Mouse (Mus musculus) CH12.LX (cell line): ENCODE results near the gene Xrcc6. TPM values are rescaled to one million over a fixed set of nuclear protein-coding genes. Genes with fewer than 3 reads are reported as not detected.
A peak's percentile ranks its signal among the peaks of the same experiment; 100 is the strongest.

ENCODE experiments used
- DNase-seq: peaks from one replicate; pipeline ENCODE4 v3.0.0-alpha.2; 2013; ENCODE audit errors: extremely low read depth
- H3K27ac ChIP-seq: 2 replicates; pipeline ENCODE4 v1.5.1; 2012; ENCODE audit warnings: low read depth, mild to moderate bottlenecking, control low read depth, moderate library complexity; ENCODE audit not compliant: insufficient read depth
- H3K27me3 ChIP-seq: replicated peaks from 2 replicates; pipeline ENCODE3; 2012; ENCODE audit warnings: inconsistent platforms
- H3K36me3 ChIP-seq, 2 experiments: replicated peaks in 1 of 2; 2 replicates each; pipeline versions ENCODE3 to v1.6.1; 2012; ENCODE audit warnings: inconsistent platforms in 1 of 2, low read length in 1 of 2, mild to moderate bottlenecking in 1 of 2, mixed read lengths in 1 of 2, moderate library complexity in 1 of 2; ENCODE audit not compliant: control insufficient read depth in 1 of 2, insufficient read depth in 1 of 2
- H3K4me1 ChIP-seq, 2 experiments: 2 replicates each; pipeline ENCODE4 v1.6.1; 2012; ENCODE audit warnings: inconsistent platforms in 1 of 2, moderate library complexity in 1 of 2; ENCODE audit not compliant: insufficient read depth in 2 of 2, control insufficient read depth in 1 of 2
- H3K4me2 ChIP-seq: 2 replicates; pipeline ENCODE4 v1.6.1; 2012; ENCODE audit warnings: low read depth, mild to moderate bottlenecking, control low read depth; ENCODE audit not compliant: poor library complexity, insufficient read depth, severe bottlenecking
- H3K4me3 ChIP-seq, 3 experiments: fragments of 150-350 bp in 1 of 3; sonication (generic) in 1 of 3; replicated peaks in 1 of 3; 2 replicates each; pipeline versions ENCODE3 to v1.5.1; 2011 to 2012; ENCODE audit warnings: low read depth in 2 of 3, low read length in 2 of 3, mild to moderate bottlenecking in 2 of 3, moderate library complexity in 2 of 3, control low read depth in 1 of 3, improper control_type of control experiment in 1 of 3, inconsistent platforms in 1 of 3, mixed read lengths in 1 of 3; ENCODE audit not compliant: poor library complexity in 1 of 3
- H3K79me2 ChIP-seq: replicated peaks from 2 replicates; pipeline ENCODE4 v1.6.1; 2012; ENCODE audit warnings: mild to moderate bottlenecking, moderate library complexity; ENCODE audit not compliant: control insufficient read depth, poor library complexity, insufficient read depth, severe bottlenecking; ENCODE audit errors: extremely low read depth
- H3K9ac ChIP-seq: 2 replicates; pipeline ENCODE4 v1.6.1; 2012; ENCODE audit warnings: low read depth, mild to moderate bottlenecking, control low read depth, moderate library complexity; ENCODE audit not compliant: insufficient read depth
- H3K9me3 ChIP-seq: replicated peaks from 2 replicates; pipeline ENCODE3; 2012; ENCODE audit warnings: low read length, inconsistent platforms, mixed read lengths
- BHLHE40 ChIP-seq: IDR thresholded peaks from 2 replicates; pipeline ENCODE4 v1.6.1; 2011; ENCODE audit warnings: mild to moderate bottlenecking, low read depth, low read length, improper control_type of control experiment
- CHD2 ChIP-seq: IDR thresholded peaks from 2 replicates; pipeline ENCODE4 v1.6.1; 2011; ENCODE audit warnings: low read length, improper control_type of control experiment
- CTCF ChIP-seq, 2 experiments: IDR thresholded peaks in 1 of 2; conservative IDR thresholded peaks in 1 of 2; 2 replicates each; pipeline ENCODE4 v1.5.1; 2011 to 2012; ENCODE audit warnings: low read depth in 2 of 2, low read length in 2 of 2, improper control_type of control experiment in 1 of 2, inconsistent platforms in 1 of 2, mild to moderate bottlenecking in 1 of 2, moderate library complexity in 1 of 2
- ELF1 ChIP-seq: IDR thresholded peaks from 2 replicates; pipeline ENCODE4 v1.6.1; 2014; ENCODE audit warnings: low read depth, mild to moderate bottlenecking, inconsistent platforms, low read length, improper control_type of control experiment
- ETS1 ChIP-seq: conservative IDR thresholded peaks from 2 replicates; pipeline ENCODE4 v1.6.1; 2012; ENCODE audit warnings: low read depth, mild to moderate bottlenecking, inconsistent platforms, low read length, improper control_type of control experiment, moderate library complexity
- HCFC1 ChIP-seq: IDR thresholded peaks from 2 replicates; pipeline ENCODE4 v1.6.1; 2012; ENCODE audit warnings: low read depth, mild to moderate bottlenecking, inconsistent platforms, low read length, improper control_type of control experiment
- IRF4 ChIP-seq: IDR thresholded peaks from 2 replicates; pipeline ENCODE4 v1.6.1; 2014; ENCODE audit warnings: low read depth, mild to moderate bottlenecking, inconsistent platforms, low read length, improper control_type of control experiment
- MEF2A ChIP-seq: IDR thresholded peaks from 2 replicates; pipeline ENCODE4 v1.6.1; 2014; ENCODE audit warnings: low read depth, mild to moderate bottlenecking, inconsistent platforms, low read length, improper control_type of control experiment, borderline replicate concordance
- MXI1 ChIP-seq: IDR thresholded peaks from 2 replicates; pipeline ENCODE4 v1.6.1; 2011; ENCODE audit warnings: mild to moderate bottlenecking, low read depth, low read length, improper control_type of control experiment
- NELFE ChIP-seq: IDR thresholded peaks from 2 replicates; pipeline ENCODE4 v1.6.1; 2011; ENCODE audit warnings: low read depth, low read length, improper control_type of control experiment
- RCOR1 ChIP-seq: conservative IDR thresholded peaks from 2 replicates; pipeline ENCODE4 v1.6.1; 2012; ENCODE audit warnings: low read depth, mild to moderate bottlenecking, inconsistent platforms, low read length, improper control_type of control experiment
- SMC3 ChIP-seq: IDR thresholded peaks from 2 replicates; pipeline ENCODE4 v1.6.1; 2011; ENCODE audit warnings: low read depth, low read length, improper control_type of control experiment
- TBP ChIP-seq: conservative IDR thresholded peaks from 2 replicates; pipeline ENCODE4 v1.6.1; 2011; ENCODE audit warnings: low read depth, low read length, improper control_type of control experiment
- TCF12 ChIP-seq: IDR thresholded peaks from 2 replicates; pipeline ENCODE4 v1.6.1; 2014; ENCODE audit warnings: low read depth, mild to moderate bottlenecking, inconsistent platforms, low read length, improper control_type of control experiment
- ZNF384 ChIP-seq: IDR thresholded peaks from 2 replicates; pipeline ENCODE4 v1.6.1; 2012; ENCODE audit warnings: low read depth, low read length, improper control_type of control experiment, inconsistent platforms
- dilution Hi-C: fragments of 300-500 bp; cut with MboI; formaldehyde crosslinking; loops from 2 replicates; pipeline ENCODE4 v1.14.3; 2020; ENCODE audit warnings: low sequenced_read_pairs; ENCODE audit not compliant: extremely low pct_unique_long_range_greater_than_20kb, extremely low pct_ligation_motif_present
- in situ Hi-C: fragments of 300-500 bp; cut with MboI; formaldehyde crosslinking; loops from 3 replicates; pipeline ENCODE4 v1.14.3; 2019; ENCODE audit warnings: low sequenced_read_pairs, low pct_ligation_motif_present, low pct_unique_long_range_greater_than_20kb, mixed read lengths
- polyA plus RNA-seq: library from polyadenylated mRNA; unstranded; fragments of >175 nt; gene quantifications from 2 replicates; pipeline ENCODE4 v1.2.1, GENCODE M21; 2012; ENCODE audit warnings: low read depth; ENCODE audit not compliant: insufficient read length
- total RNA-seq, 2 experiments: library from RNA; depleted of rRNA; stranded (reverse); fragments of 300-350 nt in 1 of 2; fragments of >200 nt in 1 of 2; gene quantifications; 2 replicates each; pipeline ENCODE4 v1.2.3; 2012 to 2014

Xrcc6 gene
- total and polyA plus RNA-seq, 3 experiments: 67.3 to 83.5 (median 80.8) TPM

DNA sequence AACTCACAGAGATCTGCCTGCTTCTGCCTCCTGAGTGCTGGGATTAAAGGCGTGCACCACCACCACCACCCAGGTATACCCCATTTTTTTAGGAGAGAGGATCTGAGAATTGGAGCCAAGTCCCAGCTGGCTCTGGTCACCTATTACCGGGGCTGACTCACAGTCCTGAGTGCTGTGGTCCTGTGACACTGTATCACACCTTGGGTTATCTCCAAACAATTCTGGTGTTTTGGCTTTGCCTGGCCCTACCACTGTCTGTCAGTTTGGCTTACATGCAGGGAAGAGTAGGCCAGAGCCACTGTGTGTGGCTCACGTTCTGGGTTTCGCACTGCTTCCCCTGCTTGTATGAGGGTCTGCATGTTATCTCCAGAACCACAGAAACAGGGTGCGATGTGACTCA is 47.4 kb upstream of the Xrcc6 start:
- in situ Hi-C loops: no loop called here
- no peak overlapping the region for H3K4me2 ChIP-seq
- no peaks in the 10 kb centered on the region for H3K27me3 ChIP-seq
- no peak overlapping the region for H3K9ac ChIP-seq
- no peak for TF ChIP-seq CHD2
- TF ChIP-seq SMC3: no peak
- TF ChIP-seq TCF12: no peak
- no peak for TF ChIP-seq ELF1
- TF ChIP-seq ZNF384: no peak
- no peak overlapping the region for H3K27ac ChIP-seq
- H3K79me2 ChIP-seq: no peaks in the 10 kb centered on the region
- H3K9me3 ChIP-seq: no peaks in the 10 kb centered on the region
- dilution Hi-C loops: no loop called here
- no peaks in the 10 kb centered on the region for H3K36me3 ChIP-seq
- no peak overlapping the region for H3K4me3 ChIP-seq
- no peak for DNase-seq
- H3K4me1 ChIP-seq: peaks cover 12 to 44% of the 10 kb centered on the region in 2 experiments

DNA sequence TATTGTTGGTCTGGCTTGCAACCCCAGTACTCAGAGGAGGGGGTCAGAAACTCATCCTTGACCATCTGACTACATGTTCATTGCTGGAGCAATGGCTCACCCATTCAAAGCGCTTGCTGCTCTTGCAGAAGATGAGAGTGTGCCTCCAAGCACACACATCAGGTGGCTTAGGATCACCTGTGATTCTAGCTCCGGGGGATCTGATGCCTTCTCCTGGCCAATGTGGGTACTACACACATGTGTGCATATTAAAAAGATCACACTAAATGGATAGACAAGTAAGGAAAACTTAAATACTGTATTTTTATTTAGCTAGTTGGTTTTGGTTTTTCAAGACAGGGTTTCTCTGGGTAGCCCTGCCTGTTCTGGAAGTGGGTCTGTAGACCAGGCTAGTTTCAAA is 46.6 kb upstream of the Xrcc6 start:
- TF ChIP-seq CTCF (conservative IDR thresholded peaks at IDR 0.05 in 1 of 2, IDR thresholded peaks at IDR 0.05 in 1 of 2; ENCODE audit: low read depth in 2 of 2, low read length in 2 of 2) (peak; percentile 28 to 31; a peak in 2 of 4 replicates), BHLHE40 (no peak)
- no peak for DNase-seq
- dilution Hi-C loops: no loop called here
- Histone ChIP-seq H3K79me2 (no peaks in the 10 kb centered on the region), H3K4me3 (no peak overlapping the region), H3K36me3 (no peaks in the 10 kb centered on the region), H3K4me1 (peaks cover 12 to 41% of the 10 kb centered on the region in 2 experiments), H3K4me2 (no peak overlapping the region), H3K27me3 (no peaks in the 10 kb centered on the region), H3K9ac (no peak overlapping the region), H3K27ac (no peak overlapping the region), H3K9me3 (no peaks in the 10 kb centered on the region)
- in situ Hi-C loops: no loop called here

DNA sequence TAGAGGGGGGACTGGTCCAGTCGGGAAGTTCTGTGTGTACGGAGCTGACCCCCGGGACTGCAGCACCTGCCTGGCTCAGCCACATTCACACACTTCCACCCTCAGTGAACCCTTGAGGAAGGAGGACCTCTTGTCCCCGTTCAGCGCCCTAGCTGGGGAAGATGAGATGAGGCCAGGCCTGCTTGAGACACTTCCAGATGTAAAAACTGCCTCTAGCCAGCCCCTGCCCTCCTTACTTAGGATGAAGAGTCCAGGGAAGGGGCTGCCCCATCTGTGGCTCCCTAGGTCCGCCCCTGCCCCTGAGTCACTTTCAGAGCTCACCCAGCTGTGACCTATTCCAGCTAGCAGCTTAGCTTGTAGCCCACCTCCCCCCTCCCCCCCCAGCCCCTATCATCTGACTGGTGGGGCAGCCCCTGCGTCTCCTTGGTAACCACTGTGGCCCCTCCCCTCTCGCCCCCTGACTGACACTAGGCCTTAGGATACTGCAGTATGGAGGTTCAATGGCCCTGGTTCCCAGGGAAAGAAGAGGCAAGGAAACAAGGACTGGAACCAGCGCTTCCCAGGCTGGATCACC is 44.4 kb upstream of the Xrcc6 start:
- Histone ChIP-seq H3K9ac (no peak overlapping the region), H3K4me2 (peak overlapping the region; percentile 65), H3K36me3 (no peaks in the 10 kb centered on the region), H3K27me3 (no peaks in the 10 kb centered on the region), H3K9me3 (peaks cover 5% of the 10 kb centered on the region), H3K4me3 (peak overlapping the region; percentile 22 to 42 (median 23)), H3K4me1 (peaks cover 15 to 39% of the 10 kb centered on the region in 2 experiments), H3K27ac (peak overlapping the region; percentile 71; the same call in 1 of the 2 replicates), H3K79me2 (no peaks in the 10 kb centered on the region)
- dilution Hi-C loops (no loop called here), in situ Hi-C loops (no loop called here)
- TF ChIP-seq HCFC1 (no peak), IRF4 (peak; percentile 39; the same call in 1 of the 2 replicates), NELFE (no peak), ETS1 (0 out of 2 replicates have a peak, but pooled peaks have one; percentile 27), MXI1 (0 out of 2 replicates have a peak, but pooled peaks have one; percentile 37), RCOR1 (no peak), TBP (0 out of 2 replicates have a peak, but pooled peaks have one; percentile 22), MEF2A (0 out of 2 replicates have a peak, but pooled peaks have one; percentile 29), TCF12 (0 out of 2 replicates have a peak, but pooled peaks have one; percentile 18)
- peak; percentile 93 for DNase-seq
